Mouse (Mus musculus): ENCODE data around the gene Tmem72. TPM values are rescaled to one million over a fixed set of nuclear protein-coding genes. Genes with fewer than 3 reads are reported as not detected.

The Tmem72 gene
- polyA plus RNA-seq, 1 experiment from 2014 or later = not detected

DNA sequence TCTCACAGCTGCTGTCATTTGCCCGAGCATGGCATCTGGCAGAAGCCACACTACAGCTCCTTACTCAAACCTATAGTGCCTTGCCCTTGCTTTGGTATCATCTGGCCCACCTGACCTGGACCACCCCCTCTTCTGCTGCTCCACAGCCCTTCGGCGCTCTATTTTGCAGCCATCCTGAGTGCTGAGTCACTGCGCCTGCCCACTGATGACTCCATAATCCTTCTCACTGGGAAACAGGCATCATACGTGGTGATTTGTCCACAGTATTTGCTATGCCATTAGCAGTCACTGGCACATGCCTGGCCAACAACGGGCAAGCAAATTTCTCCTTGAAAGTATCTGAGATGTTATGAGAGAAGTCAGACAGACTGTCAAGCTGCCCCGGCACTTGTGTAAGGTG, 66.9 kb downstream of the Tmem72 start:
- Histone ChIP-seq H3K4me3 (ENCODE audit: low read depth, low read length) (no peak overlapping the region), H3K9me3 (ENCODE audit: control insufficient read depth) (no peaks in the 10 kb centered on the region), H3K27me3 (replicated peaks; ENCODE audit: control insufficient read depth, insufficient read depth, low read length) (no peaks in the 10 kb centered on the region), H3K27ac (ENCODE audit: low read depth, low read length) (no peak overlapping the region), H3K36me3 (ENCODE audit: control insufficient read depth, insufficient read depth) (peaks cover 10% of the 10 kb centered on the region; the same call in 1 of the 2 replicates), H3K4me2 (replicated peaks; ENCODE audit: low read depth) (no peak overlapping the region), H3K4me1 (replicated peaks; ENCODE audit: control insufficient read depth, insufficient read depth, low read length) (0 out of 2 replicates have a peak, but pooled peaks cover 5% of the 10 kb centered on the region), H3K9ac (ENCODE audit: low read depth, low read length) (no peak overlapping the region)
- WGBS = 66% methylated on average over 7 of the region's 7 CpGs
- TF ChIP-seq CTCF (IDR thresholded peaks at IDR 0.05; ENCODE audit: low read depth) = no peak
- ATAC-seq = no peak

DNA sequence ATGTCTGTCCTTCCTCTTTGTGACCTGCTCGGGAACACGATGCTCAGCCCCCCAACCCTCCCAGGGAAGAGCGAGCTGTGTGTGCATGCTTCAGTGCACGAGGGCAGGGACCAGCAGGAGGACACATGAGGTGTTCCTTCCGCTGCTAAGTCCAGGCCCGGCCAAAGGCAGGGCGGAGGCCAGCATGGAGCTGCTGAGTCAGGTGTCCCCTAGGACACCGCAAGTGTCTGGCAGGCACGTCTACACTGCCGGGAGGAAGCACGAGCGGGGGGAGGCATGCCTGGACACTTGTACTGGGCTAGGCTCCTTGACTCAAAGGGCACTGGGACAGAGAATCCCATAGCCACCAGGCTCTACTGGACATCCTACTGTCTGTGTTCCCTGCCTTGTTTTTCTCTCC, 69.0 kb downstream of the Tmem72 start:
- H3K9ac ChIP-seq (ENCODE audit: low read depth, low read length) = no peak overlapping the region
- no peaks in the 10 kb centered on the region for H3K27me3 ChIP-seq (replicated peaks; ENCODE audit: control insufficient read depth, insufficient read depth, low read length)
- no peak overlapping the region for H3K4me2 ChIP-seq (replicated peaks; ENCODE audit: low read depth)
- H3K36me3 ChIP-seq (ENCODE audit: control insufficient read depth, insufficient read depth) = peaks cover 6% of the 10 kb centered on the region; the same call in 1 of the 2 replicates
- TF ChIP-seq CTCF (IDR thresholded peaks at IDR 0.05; ENCODE audit: low read depth) = no peak
- 64% methylated on average over 12 of the region's 12 CpGs for WGBS
- ATAC-seq = peak; percentile 35; the same call in 1 of the 2 replicates
- 0 out of 2 replicates have a peak, but pooled peaks cover 4% of the 10 kb centered on the region for H3K4me1 ChIP-seq (replicated peaks; ENCODE audit: control insufficient read depth, insufficient read depth, low read length)
- no peaks in the 10 kb centered on the region for H3K9me3 ChIP-seq (ENCODE audit: control insufficient read depth)
- H3K4me3 ChIP-seq (ENCODE audit: low read depth, low read length) = no peak overlapping the region
- no peak overlapping the region for H3K27ac ChIP-seq (ENCODE audit: low read depth, low read length)

DNA sequence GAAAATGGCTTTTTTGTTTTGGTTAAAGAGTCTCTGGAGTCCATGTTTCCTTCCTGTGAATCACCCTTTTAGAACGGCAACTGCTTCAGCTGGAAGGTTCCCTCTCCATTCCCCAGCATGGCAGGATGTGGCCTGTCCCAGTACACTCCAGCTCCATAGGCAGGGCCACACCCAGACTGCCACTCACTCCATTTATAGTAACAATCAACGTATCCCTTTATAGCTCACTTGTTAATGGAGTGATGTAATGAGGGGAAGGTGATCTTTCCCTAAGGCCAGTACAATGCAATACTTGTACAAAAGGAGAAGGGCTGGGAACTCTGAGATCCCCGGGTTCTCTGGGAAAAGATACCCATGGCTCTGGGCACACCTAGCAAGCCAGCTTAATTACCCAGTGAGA, 72.4 kb downstream of the Tmem72 start:
- H3K9me3 ChIP-seq (ENCODE audit: control insufficient read depth) = no peaks in the 10 kb centered on the region
- WGBS = 27% methylated on average over 3 of the region's 3 CpGs

DNA sequence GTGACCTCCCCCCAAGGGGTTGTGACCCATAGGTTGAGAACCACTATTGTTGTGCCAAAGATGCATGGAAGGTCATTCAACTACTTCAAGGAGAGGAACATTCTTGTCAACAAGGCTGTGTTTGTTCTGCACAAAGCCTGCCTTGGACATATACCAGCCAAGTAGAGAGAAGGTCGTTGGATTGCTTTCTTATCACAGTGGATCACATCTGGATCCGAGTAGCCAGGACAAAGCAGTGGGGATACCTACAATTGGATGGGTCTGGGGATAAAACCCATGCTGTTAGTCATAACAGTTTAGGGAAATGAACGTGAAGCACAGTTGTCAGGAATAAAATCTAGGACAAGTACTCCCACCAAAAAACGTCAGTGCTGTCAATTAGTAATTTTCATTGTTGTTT, 72.8 kb downstream of the Tmem72 start:
- no peak overlapping the region for H3K27ac ChIP-seq (ENCODE audit: low read depth, low read length)
- H3K4me2 ChIP-seq (replicated peaks; ENCODE audit: low read depth) = no peak overlapping the region
- no peak for ATAC-seq
- H3K9ac ChIP-seq (ENCODE audit: low read depth, low read length) = no peak overlapping the region
- 0 out of 2 replicates have a peak, but pooled peaks cover 4% of the 10 kb centered on the region for H3K4me1 ChIP-seq (replicated peaks; ENCODE audit: control insufficient read depth, insufficient read depth, low read length)
- no peaks in the 10 kb centered on the region for H3K27me3 ChIP-seq (replicated peaks; ENCODE audit: control insufficient read depth, insufficient read depth, low read length)
- WGBS = 52% methylated on average over 4 of the region's 4 CpGs
- no peaks in the 10 kb centered on the region for H3K9me3 ChIP-seq (ENCODE audit: control insufficient read depth)
- TF ChIP-seq CTCF (IDR thresholded peaks at IDR 0.05; ENCODE audit: low read depth) = no peak
- no peaks in the 10 kb centered on the region; the same call in 1 of the 2 replicates for H3K36me3 ChIP-seq (ENCODE audit: control insufficient read depth, insufficient read depth)
- H3K4me3 ChIP-seq (ENCODE audit: low read depth, low read length) = no peak overlapping the region

More for the DNA sequence above, 72.4 kb downstream of the Tmem72 start:
- TF ChIP-seq CTCF (IDR thresholded peaks at IDR 0.05; ENCODE audit: low read depth) = no peak
- ATAC-seq = peak; percentile 65
- H3K4me2 ChIP-seq (replicated peaks; ENCODE audit: low read depth) = no peak overlapping the region
- 0 out of 2 replicates have a peak, but pooled peaks cover 4% of the 10 kb centered on the region for H3K4me1 ChIP-seq (replicated peaks; ENCODE audit: control insufficient read depth, insufficient read depth, low read length)
- peak overlapping the region; percentile 23; the same call in 1 of the 2 replicates for H3K27ac ChIP-seq (ENCODE audit: low read depth, low read length)
- H3K36me3 ChIP-seq (ENCODE audit: control insufficient read depth, insufficient read depth) = no peaks in the 10 kb centered on the region; the same call in 1 of the 2 replicates
- H3K9ac ChIP-seq (ENCODE audit: low read depth, low read length) = no peak overlapping the region
- no peaks in the 10 kb centered on the region for H3K27me3 ChIP-seq (replicated peaks; ENCODE audit: control insufficient read depth, insufficient read depth, low read length)
- H3K4me3 ChIP-seq (ENCODE audit: low read depth, low read length) = no peak overlapping the region

- Histone ChIP-seq H3K27ac (ENCODE audit: low read depth, low read length) (no peak overlapping the region), H3K9me3 (ENCODE audit: control insufficient read depth) (no peaks in the 10 kb centered on the region), H3K9ac (ENCODE audit: low read depth, low read length) (no peak overlapping the region), H3K36me3 (ENCODE audit: control insufficient read depth, insufficient read depth) (no peaks in the 10 kb centered on the region; the same call in 1 of the 2 replicates), H3K4me1 (replicated peaks; ENCODE audit: control insufficient read depth, insufficient read depth, low read length) (0 out of 2 replicates have a peak, but pooled peaks cover 4% of the 10 kb centered on the region), H3K4me2 (replicated peaks; ENCODE audit: low read depth) (no peak overlapping the region), H3K4me3 (ENCODE audit: low read depth, low read length) (no peak overlapping the region), H3K27me3 (replicated peaks; ENCODE audit: control insufficient read depth, insufficient read depth, low read length) (no peaks in the 10 kb centered on the region)
- no peak for TF ChIP-seq CTCF (IDR thresholded peaks at IDR 0.05; ENCODE audit: low read depth)
- no peak for ATAC-seq
- 88% methylated on average over 11 of the region's 11 CpGs for WGBS
Measured at GRCm38 (mm10) chr6:116642942-116643341, 73.8 kb downstream of the Tmem72 start.

- no peak for ATAC-seq
- H3K4me1 ChIP-seq (replicated peaks; ENCODE audit: control insufficient read depth, insufficient read depth, low read length) = peaks cover 6% of the 10 kb centered on the region; the same call in 1 of the 2 replicates
- no peaks in the 10 kb centered on the region for H3K9me3 ChIP-seq (ENCODE audit: control insufficient read depth)
- TF ChIP-seq CTCF (IDR thresholded peaks at IDR 0.05; ENCODE audit: low read depth) = no peak
- H3K36me3 ChIP-seq (ENCODE audit: control insufficient read depth, insufficient read depth) = no peaks in the 10 kb centered on the region
- 39% methylated on average over 2 of the region's 2 CpGs for whole genome bisulfite sequencing
- no peak overlapping the region for H3K4me2 ChIP-seq (replicated peaks; ENCODE audit: low read depth)
- no peak overlapping the region for H3K4me3 ChIP-seq (ENCODE audit: low read depth, low read length)
- H3K27me3 ChIP-seq (replicated peaks; ENCODE audit: control insufficient read depth, insufficient read depth, low read length) = no peaks in the 10 kb centered on the region
- no peak overlapping the region for H3K9ac ChIP-seq (ENCODE audit: low read depth, low read length)
- H3K27ac ChIP-seq (ENCODE audit: low read depth, low read length) = no peak overlapping the region
Measured at GRCm38 (mm10) chr6:116639663-116640062, 77.0 kb downstream of the Tmem72 start.
